Mouse (Mus musculus): ENCODE data around the gene Frmpd1. TPM values are rescaled to one million over a fixed set of nuclear protein-coding genes. Genes with fewer than 3 reads are reported as not detected.

Frmpd1 gene
- total RNA-seq, 2 experiments from 2014 or later, result 0.54 to 0.84 TPM

DNA sequence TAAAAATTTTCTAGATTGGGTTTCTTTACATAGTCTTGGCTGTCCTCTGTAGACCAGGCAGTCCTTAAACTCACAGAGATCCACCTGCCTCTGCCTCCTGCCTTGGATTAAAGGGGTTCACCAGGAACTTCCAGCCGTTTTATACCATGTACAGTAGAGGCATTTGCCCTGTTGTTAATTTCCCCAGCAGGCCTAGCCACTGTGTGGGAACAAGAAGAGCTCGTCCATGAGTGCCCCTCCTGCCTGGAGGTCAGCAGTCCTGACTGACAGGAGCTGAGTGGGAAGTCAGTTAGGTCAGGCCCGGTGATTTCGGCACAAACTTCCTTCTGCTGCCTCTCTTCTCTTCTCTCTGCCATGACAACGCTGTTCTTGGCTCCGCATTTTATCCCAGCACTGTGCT lies 123.9 kb downstream of the Frmpd1 start:
- DNase-seq, result no peak
- intact Hi-C loops (cut with DNase I), result no loop called here

DNA sequence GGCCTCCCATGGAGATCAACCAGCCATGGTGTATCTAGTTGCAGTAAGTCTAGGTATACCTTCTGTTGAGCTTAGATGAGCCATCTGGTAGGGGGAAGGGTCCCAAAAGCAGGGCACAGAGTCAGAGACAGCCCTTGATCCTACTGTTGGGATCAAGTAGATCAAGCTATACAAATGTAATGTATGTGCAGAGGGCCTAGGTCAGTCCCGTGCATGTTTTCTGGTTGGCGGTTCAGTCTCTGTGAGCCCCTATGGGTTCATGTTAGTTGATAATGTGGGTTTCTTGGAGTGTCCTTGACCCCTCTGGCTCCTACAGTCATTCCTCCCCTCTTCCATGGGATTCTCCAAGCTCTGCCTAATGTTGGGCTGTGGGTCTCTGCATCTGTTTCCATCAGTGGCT lies 126.4 kb downstream of the Frmpd1 start:
- intact Hi-C loops (cut with DNase I), result no loop called here
- no peak for DNase-seq

DNA sequence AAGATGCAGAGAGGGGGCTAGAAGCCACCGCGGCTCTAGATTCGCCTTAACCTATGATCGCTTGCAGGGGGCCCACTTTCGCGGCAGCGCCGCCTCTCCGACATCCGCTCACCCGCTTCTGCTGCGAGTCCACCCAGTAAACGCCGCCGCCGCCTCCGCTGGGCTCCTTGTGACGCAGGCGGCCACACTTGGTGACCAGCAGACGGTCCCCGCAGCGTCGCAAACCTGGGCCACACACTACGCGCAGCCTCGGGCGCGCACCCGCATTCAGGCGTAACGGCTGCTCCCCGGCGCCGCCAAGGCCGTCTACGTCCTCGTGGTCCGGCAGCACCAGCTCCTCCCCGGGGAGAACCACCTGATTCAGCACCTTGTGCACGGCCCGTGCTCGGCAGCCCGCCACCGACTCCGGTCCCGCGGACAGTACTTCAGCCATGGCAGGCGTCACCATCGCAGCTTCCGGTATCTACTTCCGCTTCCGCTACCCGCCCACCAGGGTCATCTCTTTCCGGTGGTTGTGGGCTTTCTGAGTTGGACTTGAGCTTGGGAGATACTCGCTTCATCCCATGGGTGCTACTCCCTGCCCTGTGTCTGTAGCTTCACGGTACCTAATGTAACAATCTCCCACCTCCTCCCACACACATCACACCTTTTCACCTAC lies 135.6 kb downstream of the Frmpd1 start:
- intact Hi-C loops (cut with DNase I), result no loop called here
- DNase-seq, result peak; percentile 78 to 79

DNA sequence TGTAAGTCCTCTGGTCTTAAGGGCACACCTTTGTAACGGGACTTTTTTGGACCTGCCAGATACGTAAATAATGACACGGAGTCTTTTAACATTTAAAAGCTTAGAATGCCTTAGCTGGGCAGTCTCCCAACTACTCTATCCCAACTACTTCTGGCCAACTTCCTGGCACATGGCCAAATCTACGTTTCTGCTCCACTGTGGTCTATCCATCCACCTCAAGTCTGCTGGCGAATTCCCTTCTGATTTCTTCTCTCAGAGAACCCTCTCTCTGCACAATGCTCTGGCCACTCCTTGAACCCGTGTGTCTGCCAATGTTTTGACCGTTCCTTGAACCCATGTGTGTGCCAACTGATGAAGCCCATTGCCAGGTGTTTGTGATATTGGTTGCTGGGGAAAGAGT lies 146.5 kb downstream of the Frmpd1 start:
- intact Hi-C loops (cut with DNase I), result no loop called here
- no peak for DNase-seq

DNA sequence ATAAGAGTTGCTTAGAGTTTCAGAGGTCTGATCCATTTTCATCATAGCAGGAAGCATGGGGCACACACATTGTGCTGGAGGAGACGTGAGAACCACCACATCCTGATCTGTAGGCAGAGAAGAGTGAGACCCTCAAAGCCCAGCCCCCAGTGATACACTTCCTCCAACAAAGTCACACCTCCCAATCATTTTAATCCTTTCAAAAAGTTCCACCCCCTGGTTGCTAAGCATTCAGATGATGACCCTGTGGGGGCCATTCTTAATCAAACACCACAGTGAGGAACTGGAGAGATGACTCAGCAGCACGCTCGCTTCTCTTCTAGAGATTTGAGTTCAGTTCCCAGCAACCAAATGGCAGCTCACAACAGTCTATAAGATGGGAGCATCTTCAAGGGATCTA lies 147.8 kb downstream of the Frmpd1 start:
- intact Hi-C loops (cut with DNase I), result no loop called here
- DNase-seq, result no peak

Other genes starting within 250 kb of the Frmpd1 start
- gene Grhpr, start 203.5 kb upstream of the Frmpd1 start, total RNA-seq (2021), result 10 to 100 TPM; 25.6 to 26.3 TPM
- gene Zbtb5, start 172.5 kb upstream of the Frmpd1 start, total RNA-seq (2021), result 1 to 10 TPM; 2.8 to 3.0 TPM
- gene Polr1e, start 166.3 kb upstream of the Frmpd1 start, total RNA-seq (2021), result 1 to 10 TPM; 3.9 to 4.2 TPM
- 1 to 10 TPM; 2.2 to 2.4 TPM for gene Fbxo10, start 100.3 kb upstream of the Frmpd1 start, total RNA-seq (2021)
- 10 to 100 TPM; 75.1 to 79.8 TPM for gene Tomm5, start 76.8 kb upstream of the Frmpd1 start, total RNA-seq (2021)
- 1 to 10 TPM; 4.0 to 5.4 TPM for gene Trmt10b, start 112.3 kb downstream of the Frmpd1 start, total RNA-seq (2021)
- 1 to 10 TPM; 8.8 to 9.0 TPM for gene Dcaf10, start 157.2 kb downstream of the Frmpd1 start, total RNA-seq (2021)
- gene Exosc3, start 157.9 kb downstream of the Frmpd1 start, total RNA-seq (2021), result 10 to 100 TPM in 1 of 2 experiments, 1 to 10 TPM in 1; 7.4 to 10.3 TPM
- 10 to 100 TPM; 80.1 to 89.9 TPM for gene Slc25a51, start 223.9 kb downstream of the Frmpd1 start, total RNA-seq (2021)

Data from gastrocnemius, postnatal 36 days (tissue).